In the genomic region with DNA sequence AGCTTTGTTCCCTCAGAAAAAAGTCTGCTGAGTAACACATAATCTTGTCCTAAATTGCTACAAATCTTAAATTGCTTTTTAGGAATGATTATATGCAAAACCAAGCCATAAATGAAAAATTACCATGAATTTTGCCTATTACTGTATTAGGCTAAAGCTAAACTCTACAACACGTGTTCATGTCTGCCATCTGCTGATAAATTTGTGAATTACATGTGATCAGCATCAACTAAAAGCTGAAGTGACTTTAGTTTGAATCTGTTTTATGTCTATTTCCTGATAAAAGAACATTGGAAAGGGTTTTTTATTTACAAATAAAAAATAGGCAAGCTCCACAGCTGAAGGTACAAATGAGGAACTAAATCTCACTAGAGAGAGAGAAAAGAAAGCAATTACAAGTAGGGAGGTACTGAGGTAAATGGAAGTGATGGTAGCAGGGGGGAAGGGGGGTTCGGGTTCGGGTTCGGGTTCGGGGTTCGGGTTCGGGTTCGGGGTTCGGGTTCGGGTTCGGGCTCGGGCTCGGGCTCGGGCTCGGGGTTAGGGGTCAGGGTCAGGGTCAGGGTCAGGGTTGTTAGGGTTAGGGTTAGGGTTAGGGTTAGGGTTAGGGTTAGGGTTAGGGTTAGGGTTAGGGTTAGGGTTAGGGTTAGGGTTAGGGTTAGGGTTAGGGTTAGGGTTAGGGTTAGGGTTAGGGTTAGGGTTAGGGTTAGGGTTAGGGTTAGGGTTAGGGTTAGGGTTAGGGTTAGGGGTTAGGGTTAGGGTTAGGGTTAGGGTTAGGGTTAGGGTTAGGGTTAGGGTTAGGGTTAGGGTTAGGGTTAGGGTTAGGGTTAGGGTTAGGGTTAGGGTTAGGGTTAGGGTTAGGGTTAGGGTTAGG, we compare ENCODE assay signal across 8 mouse cellular contexts.
DNase-seq lines count a peak whose midpoint lies in the region; ATAC-seq and TF ChIP-seq lines count a peak whose summit lies in the region.
"Not testable (repeated sequence)": the region's sequence is repeated elsewhere in the genome, so short reads cannot be mapped to it uniquely, and the experiment has no call there.

No protein-coding gene starts in this region.

- peak; percentile 72 for TF ChIP-seq CTCF in hindbrain, postnatal 0 days (IDR thresholded peaks at IDR 0.05; ENCODE audit: low read depth)

- H3K9me3 ChIP-seq in hindbrain, postnatal 0 days (ENCODE audit: low read length) = not testable (repeated sequence)

- ATAC-seq in hindbrain, postnatal 0 days = not testable (repeated sequence)
- ATAC-seq in megakaryocyte, adult 5-6 weeks (ENCODE audit: poor library complexity, severe bottlenecking) = peak; percentile 82

- H3K4me1 ChIP-seq in hindbrain, postnatal 0 days (ENCODE audit: insufficient read depth, low read length) = not testable (repeated sequence)

- not testable (repeated sequence) for H3K9ac ChIP-seq in hindbrain, postnatal 0 days (replicated peaks; ENCODE audit: low read length)

- H3K4me3 ChIP-seq in hindbrain, postnatal 0 days (ENCODE audit: low read length) = not testable (repeated sequence)

- H3K27ac ChIP-seq in hindbrain, postnatal 0 days = not testable (repeated sequence)

- H3K36me3 ChIP-seq in hindbrain, postnatal 0 days (ENCODE audit: insufficient read depth, low read length) = not testable (repeated sequence)

- H3K4me2 ChIP-seq in hindbrain, postnatal 0 days (ENCODE audit: low read depth, low read length) = not testable (repeated sequence)

- peak; percentile 31 for DNase-seq in MEL-GATA-1-ER (ENCODE audit: extremely low read depth, low read depth)
- peak; percentile 69 for DNase-seq in cerebellum, adult 8-10 months
- DNase-seq in forelimb bud, embryonic 11.5 days (ENCODE audit: low read depth, low spot score) = peak; percentile 66
- DNase-seq in hindbrain, postnatal 0 days (ENCODE audit: low spot score) = peak; percentile 90
- DNase-seq in left cerebral cortex, adult 11 months (ENCODE audit: low spot score) = peak; percentile 55
- DNase-seq in right cerebral cortex, postnatal 14 days = peak; percentile 29
- peak; percentile 53 for DNase-seq in urinary bladder, postnatal 14 days (ENCODE audit: low spot score)

- H3K27me3 ChIP-seq in hindbrain, postnatal 0 days (ENCODE audit: insufficient read depth, low read length) = not testable (repeated sequence)

- 82% methylated on average over 15 of the region's 15 CpGs for WGBS in hindbrain, postnatal 0 days

Comparison
In these comparisons a context has a peak if more than half of its experiments do, and no peak if none do; other contexts are left out.
1. DNase-seq: peak in every context shown above with its lines; median percentile 90 in hindbrain, postnatal 0 days; 69 in cerebellum, adult 8-10 months; 66 in forelimb bud, embryonic 11.5 days; 55 in left cerebral cortex, adult 11 months; 53 in urinary bladder, postnatal 14 days; 31 in MEL-GATA-1-ER; 29 in right cerebral cortex, postnatal 14 days.